Mouse (Mus musculus) forebrain, embryonic 13.5 days (tissue): Measurements from ENCODE around the gene Edf1. TPM values are rescaled to one million over a fixed set of nuclear protein-coding genes. Genes with fewer than 3 reads are reported as not detected.

Experiments used
- ATAC-seq: fragments of 200-750 bp; cut with Nextera tagmentation; 2 replicates; pipeline ENCODE4 v1.8.0; 2017
- H3K27ac ChIP-seq: fragments of 300-500 bp; sonication (generic); 2 replicates; pipeline ENCODE4 v1.5.1; 2015; ENCODE audit warnings: inconsistent platforms, mild to moderate bottlenecking, moderate library complexity
- H3K27me3 ChIP-seq: fragments of 300-500 bp; sonication (generic); 2 replicates; pipeline ENCODE4 v1.6.1; 2015; ENCODE audit warnings: mild to moderate bottlenecking, inconsistent platforms
- H3K36me3 ChIP-seq: fragments of 300-500 bp; sonication (generic); 2 replicates; pipeline ENCODE4 v1.6.1; 2015; ENCODE audit warnings: mild to moderate bottlenecking, inconsistent platforms; ENCODE audit not compliant: poor library complexity, severe bottlenecking
- H3K4me1 ChIP-seq: fragments of 300-500 bp; sonication (generic); 2 replicates; pipeline ENCODE4 v1.6.1; 2015; ENCODE audit warnings: inconsistent platforms
- H3K4me2 ChIP-seq: fragments of 300-500 bp; sonication (generic); 2 replicates; pipeline ENCODE4 v1.6.1; 2015; ENCODE audit warnings: inconsistent platforms, mild to moderate bottlenecking, moderate library complexity
- H3K4me3 ChIP-seq: fragments of 300-500 bp; sonication (generic); 2 replicates; pipeline ENCODE4 v1.5.1; 2015; ENCODE audit warnings: mild to moderate bottlenecking, inconsistent platforms
- H3K9ac ChIP-seq: fragments of 300-500 bp; sonication (generic); 2 replicates; pipeline ENCODE4 v1.6.1; 2015; ENCODE audit warnings: mild to moderate bottlenecking, inconsistent platforms
- H3K9me3 ChIP-seq: fragments of 300-500 bp; sonication (generic); replicated peaks from 2 replicates; pipeline ENCODE4 v1.6.1; 2016; ENCODE audit warnings: inconsistent platforms
- WGBS: fragments of 180-500 bp; shearing (Covaris S2); methylation state at CpG from one replicate; pipeline ENCODE4 v1.1.7; 2015; 5-methylcytosine and 5-hydroxymethylcytosine counted together
- polyA plus RNA-seq: library from polyadenylated mRNA; unstranded; fragments of >200 nt; fragmentation: Nextera tagmentation; extraction: Ambion mirVana; gene quantifications from 2 replicates; pipeline ENCODE4 v1.2.1, GENCODE M21; 2015

Gene Edf1
- polyA plus RNA-seq, 1 experiment from 2014 or later, result 401 TPM

GRCm38 (mm10) chr2:25568473-25569019 lies 10.9 kb downstream of the Edf1 start:
- Histone ChIP-seq H3K4me1 (peaks cover 12% of the 10 kb centered on the region), H3K9ac (no peak overlapping the region), H3K27ac (no peak overlapping the region), H3K27me3 (no peaks in the 10 kb centered on the region), H3K4me2 (no peak overlapping the region), H3K36me3 (peaks cover 84% of the 10 kb centered on the region), H3K4me3 (no peak overlapping the region), H3K9me3 (no peaks in the 10 kb centered on the region)
- no peak for ATAC-seq
- 84% methylated on average over 6 of the region's 6 CpGs for WGBS

- peaks cover 19% of the 10 kb centered on the region for H3K4me1 ChIP-seq
- no peak overlapping the region for H3K4me2 ChIP-seq
- peaks cover 76% of the 10 kb centered on the region for H3K36me3 ChIP-seq
- H3K9ac ChIP-seq, result no peak overlapping the region
- H3K27ac ChIP-seq, result no peak overlapping the region
- no peak overlapping the region for H3K4me3 ChIP-seq
- H3K27me3 ChIP-seq, result no peaks in the 10 kb centered on the region
- no peaks in the 10 kb centered on the region for H3K9me3 ChIP-seq
- 91% methylated on average over 3 of the region's 3 CpGs for WGBS
- ATAC-seq, result no peak
These were observed 11.7 kb downstream of the Edf1 start for GRCm38 (mm10) chr2:25569323-25569722.

- Histone ChIP-seq H3K9ac (no peak overlapping the region), H3K36me3 (peaks cover 57% of the 10 kb centered on the region), H3K4me2 (no peak overlapping the region), H3K27me3 (peaks cover 7% of the 10 kb centered on the region), H3K4me1 (peaks cover 28% of the 10 kb centered on the region), H3K27ac (no peak overlapping the region), H3K9me3 (no peaks in the 10 kb centered on the region), H3K4me3 (no peak overlapping the region)
- ATAC-seq, result no peak
- WGBS, result 95% methylated on average over 4 of the region's 4 CpGs
These were observed 13.6 kb downstream of the Edf1 start for GRCm38 (mm10) chr2:25571221-25571620.

- H3K9ac ChIP-seq, result peak overlapping the region; percentile 77; the same call in 1 of the 2 replicates
- 95% methylated on average over 2 of the region's 2 CpGs for WGBS
- H3K36me3 ChIP-seq, result peaks cover 40% of the 10 kb centered on the region
These were observed 15.4 kb downstream of the Edf1 start for GRCm38 (mm10) chr2:25573068-25573467.

GRCm38 (mm10) chr2:25574136-25574535 lies 16.5 kb downstream of the Edf1 start:
- H3K4me2 ChIP-seq, result peak overlapping the region; percentile 92
- H3K36me3 ChIP-seq, result peaks cover 29% of the 10 kb centered on the region
- WGBS, result 13% methylated on average over 11 of the region's 11 CpGs
- peaks cover 51% of the 10 kb centered on the region for H3K4me1 ChIP-seq
- H3K27ac ChIP-seq, result no peak overlapping the region
- H3K27me3 ChIP-seq, result peaks cover 36% of the 10 kb centered on the region
- peak; percentile 0; the same call in 1 of the 2 replicates for ATAC-seq
- H3K4me3 ChIP-seq, result peak overlapping the region; percentile 54
- peak overlapping the region; percentile 77 for H3K9ac ChIP-seq
- H3K9me3 ChIP-seq, result no peaks in the 10 kb centered on the region

More at GRCm38 (mm10) chr2:25573068-25573467, 15.4 kb downstream of the Edf1 start:
- Histone ChIP-seq H3K27me3 (peaks cover 26% of the 10 kb centered on the region), H3K27ac (no peak overlapping the region), H3K4me2 (peak overlapping the region; percentile 92; the same call in 1 of the 2 replicates), H3K4me3 (peak overlapping the region; percentile 54; the same call in 1 of the 2 replicates), H3K9me3 (no peaks in the 10 kb centered on the region), H3K4me1 (peaks cover 41% of the 10 kb centered on the region)
- no peak for ATAC-seq

- H3K4me1 ChIP-seq, result peaks cover 57% of the 10 kb centered on the region
- peak within 1 kb of the TSS; percentile 76 for H3K27ac ChIP-seq
- H3K36me3 ChIP-seq, result peaks cover 22% of the 10 kb centered on the region
- peaks cover 43% of the 10 kb centered on the region for H3K27me3 ChIP-seq
- no peaks in the 10 kb centered on the region for H3K9me3 ChIP-seq
- ATAC-seq, result peak; percentile 99
- under 1% methylated on average over 44 of the region's 45 CpGs for WGBS
- peak within 1 kb of the TSS; percentile 92 for H3K4me2 ChIP-seq
- peak within 1 kb of the TSS; percentile 54 for H3K4me3 ChIP-seq
- H3K9ac ChIP-seq, result peak within 1 kb of the TSS; percentile 77
These were observed 17.2 kb downstream of the Edf1 start, which contains the start of the genes Mamdc4 and Phpt1 for GRCm38 (mm10) chr2:25574579-25575431. Mamdc4 (minus strand) TSS chr2:25574845. Phpt1 (minus strand) TSS chr2:25575224.

- peak overlapping the region; percentile 76 for H3K27ac ChIP-seq
- 9% methylated on average over 21 of the region's 21 CpGs for WGBS
- H3K27me3 ChIP-seq, result peaks cover 50% of the 10 kb centered on the region
- peak overlapping the region; percentile 71 for H3K9ac ChIP-seq
- no peak; the same call in 1 of the 2 replicates for ATAC-seq
- H3K4me3 ChIP-seq, result peak overlapping the region; percentile 54
- H3K4me1 ChIP-seq, result peaks cover 58% of the 10 kb centered on the region
- H3K9me3 ChIP-seq, result no peaks in the 10 kb centered on the region
- peak overlapping the region; percentile 92 for H3K4me2 ChIP-seq
- peaks cover 15% of the 10 kb centered on the region for H3K36me3 ChIP-seq
These were observed 17.9 kb downstream of the Edf1 start for GRCm38 (mm10) chr2:25575432-25576027.

GRCm38 (mm10) chr2:25576028-25576850 lies 18.6 kb downstream of the Edf1 start:
- H3K4me3 ChIP-seq, result 0 out of 2 replicates have a peak overlapping the region, but pooled peaks have one; percentile 54
- WGBS, result 65% methylated on average over 16 of the region's 16 CpGs
- H3K4me1 ChIP-seq, result peaks cover 65% of the 10 kb centered on the region
- H3K27ac ChIP-seq, result no peak overlapping the region
- H3K9me3 ChIP-seq, result no peaks in the 10 kb centered on the region
- peak overlapping the region; percentile 92 for H3K4me2 ChIP-seq
- ATAC-seq, result no peak
- peaks cover 57% of the 10 kb centered on the region for H3K27me3 ChIP-seq
- H3K9ac ChIP-seq, result peak overlapping the region; percentile 71; the same call in 1 of the 2 replicates
- H3K36me3 ChIP-seq, result peaks cover 9% of the 10 kb centered on the region

- Histone ChIP-seq H3K4me3 (peak overlapping the region; percentile 27), H3K36me3 (no peaks in the 10 kb centered on the region), H3K4me2 (peak overlapping the region; percentile 49), H3K9me3 (no peaks in the 10 kb centered on the region), H3K9ac (0 out of 2 replicates have a peak overlapping the region, but pooled peaks have one; percentile 30), H3K4me1 (peaks cover 73% of the 10 kb centered on the region), H3K27me3 (peaks cover 59% of the 10 kb centered on the region), H3K27ac (no peak overlapping the region)
- no peak for ATAC-seq
- 16% methylated on average over 92 of the region's 92 CpGs for WGBS
These were observed 19.6 kb downstream of the Edf1 start for GRCm38 (mm10) chr2:25576965-25577891.

GRCm38 (mm10) chr2:25577951-25578795 lies 20.5 kb downstream of the Edf1 start:
- Histone ChIP-seq H3K9me3 (no peaks in the 10 kb centered on the region), H3K4me2 (peak overlapping the region; percentile 49), H3K27ac (no peak overlapping the region), H3K9ac (0 out of 2 replicates have a peak overlapping the region, but pooled peaks have one; percentile 30), H3K4me3 (peak overlapping the region; percentile 27), H3K36me3 (peaks cover under 1% of the 10 kb centered on the region), H3K27me3 (peaks cover 59% of the 10 kb centered on the region), H3K4me1 (peaks cover 71% of the 10 kb centered on the region)
- WGBS, result 4% methylated on average over 75 of the region's 75 CpGs
- ATAC-seq, result no peak
